Mouse (Mus musculus) lung, postnatal 0 days (tissue): Measurements from ENCODE around the gene Bcorl1. TPM values are rescaled to one million over a fixed set of nuclear protein-coding genes. Genes with fewer than 3 reads are reported as not detected.

ENCODE experiments used
- ATAC-seq: fragments of 200-750 bp; cut with Nextera tagmentation; 2 replicates; pipeline ENCODE4 v1.8.0; 2017; ENCODE audit warnings: moderate library complexity
- DNase-seq: peaks from one replicate; pipeline ENCODE4 v3.0.0-alpha.2; 2016; ENCODE audit warnings: low spot score
- H3K27ac ChIP-seq: fragments of 300-500 bp; sonication (generic); 2 replicates; pipeline ENCODE4 v1.5.1; 2014; ENCODE audit warnings: antibody characterized with exemption, mild to moderate bottlenecking, low read length, mixed read lengths
- H3K27me3 ChIP-seq: fragments of 300-500 bp; sonication (generic); replicated peaks from 2 replicates; pipeline ENCODE4 v1.6.1; 2014; ENCODE audit warnings: low read length, mixed read lengths; ENCODE audit not compliant: insufficient read depth
- H3K36me3 ChIP-seq: fragments of 300-500 bp; sonication (generic); 2 replicates; pipeline ENCODE4 v1.6.1; 2014; ENCODE audit warnings: low read length, mixed read lengths; ENCODE audit not compliant: insufficient read depth
- H3K4me1 ChIP-seq: fragments of 300-500 bp; sonication (generic); 2 replicates; pipeline ENCODE4 v1.6.1; 2014; ENCODE audit warnings: antibody characterized with exemption, low read depth, low read length, mixed read lengths; ENCODE audit not compliant: insufficient read depth
- H3K4me2 ChIP-seq: fragments of 300-500 bp; sonication (generic); replicated peaks from 2 replicates; pipeline ENCODE4 v1.6.1; 2014; ENCODE audit warnings: low read depth, mild to moderate bottlenecking, low read length, moderate library complexity, mixed read lengths
- H3K4me3 ChIP-seq: fragments of 300-500 bp; sonication (generic); 2 replicates; pipeline ENCODE4 v1.5.1; 2014; ENCODE audit warnings: low read depth, low read length
- H3K9ac ChIP-seq: fragments of 300-500 bp; sonication (generic); replicated peaks from 2 replicates; pipeline ENCODE4 v1.6.1; 2014; ENCODE audit warnings: low read depth, mild to moderate bottlenecking
- H3K9me3 ChIP-seq: fragments of 300-500 bp; sonication (generic); 2 replicates; pipeline ENCODE4 v1.6.1; 2016; ENCODE audit warnings: low read length, mixed read lengths
- CTCF ChIP-seq: IDR thresholded peaks from 2 replicates; pipeline ENCODE4 v1.5.1; 2016; ENCODE audit warnings: antibody characterized with exemption, mild to moderate bottlenecking
- EP300 ChIP-seq: IDR thresholded peaks from 2 replicates; pipeline ENCODE4 v1.6.1; 2016; ENCODE audit warnings: antibody characterized with exemption, mild to moderate bottlenecking, control low read depth
- WGBS: fragments of 180-500 bp; shearing (Covaris S2); extraction: QIAGEN DNeasy Blood & Tissue Kit; methylation state at CpG from one replicate; pipeline ENCODE4 v1.1.7; 2014; 5-methylcytosine and 5-hydroxymethylcytosine counted together
- polyA plus RNA-seq: library from polyadenylated mRNA; unstranded; fragments of >200 nt; fragmentation: Nextera tagmentation; extraction: Ambion mirVana; gene quantifications from 2 replicates; pipeline ENCODE4 v1.2.1, GENCODE M21; 2015

The Bcorl1 gene
- polyA plus RNA-seq, 1 experiment from 2014 or later = 3.1 TPM

- Histone ChIP-seq H3K36me3 (no peaks in the 10 kb centered on the region), H3K4me3 (peak overlapping the region; percentile 35; the same call in 1 of the 2 replicates), H3K9me3 (no peaks in the 10 kb centered on the region), H3K4me2 (peak overlapping the region; percentile 49), H3K27ac (no peak overlapping the region), H3K9ac (no peak overlapping the region), H3K27me3 (no peaks in the 10 kb centered on the region), H3K4me1 (no peaks in the 10 kb centered on the region)
- DNase-seq = no peak
- 19% methylated on average over 7 of the region's 7 CpGs for WGBS
- ATAC-seq = peak; percentile 14; the same call in 1 of the 2 replicates
- no peak for TF ChIP-seq CTCF
Observed at GRCm38 (mm10) chrX:48410388-48410776, 69.2 kb downstream of the Bcorl1 start.

GRCm38 (mm10) chrX:48412629-48413028, 71.5 kb downstream of the Bcorl1 start:
- no peak overlapping the region for H3K4me2 ChIP-seq
- no peaks in the 10 kb centered on the region for H3K27me3 ChIP-seq
- DNase-seq (no peak), ATAC-seq (no peak)
- H3K27ac ChIP-seq = no peak overlapping the region
- H3K4me1 ChIP-seq = no peaks in the 10 kb centered on the region
- TF ChIP-seq CTCF = no peak
- no peak for TF ChIP-seq EP300
- no peaks in the 10 kb centered on the region for H3K9me3 ChIP-seq
- H3K9ac ChIP-seq = no peak overlapping the region
- H3K36me3 ChIP-seq = no peaks in the 10 kb centered on the region
- no peak overlapping the region for H3K4me3 ChIP-seq
- WGBS = 68% methylated on average over 6 of the region's 6 CpGs

- Histone ChIP-seq H3K9ac (no peak overlapping the region), H3K4me1 (no peaks in the 10 kb centered on the region), H3K27ac (no peak overlapping the region), H3K4me2 (no peak overlapping the region), H3K36me3 (0 out of 2 replicates have a peak, but pooled peaks cover 3% of the 10 kb centered on the region), H3K27me3 (no peaks in the 10 kb centered on the region), H3K4me3 (no peak overlapping the region), H3K9me3 (no peaks in the 10 kb centered on the region)
- DNase-seq (no peak), ATAC-seq (no peak)
- 53% methylated on average over 5 of the region's 5 CpGs for WGBS
- TF ChIP-seq EP300 = no peak
Observed at GRCm38 (mm10) chrX:48414291-48414690, 73.1 kb downstream of the Bcorl1 start.

GRCm38 (mm10) chrX:48418417-48418816, 77.3 kb downstream of the Bcorl1 start:
- Histone ChIP-seq H3K4me3 (no peak overlapping the region), H3K9me3 (no peaks in the 10 kb centered on the region), H3K27ac (no peak overlapping the region), H3K4me1 (no peaks in the 10 kb centered on the region), H3K27me3 (no peaks in the 10 kb centered on the region), H3K4me2 (no peak overlapping the region), H3K9ac (no peak overlapping the region), H3K36me3 (0 out of 2 replicates have a peak, but pooled peaks cover 3% of the 10 kb centered on the region)
- no peak for ATAC-seq
- 65% methylated on average over 2 of the region's 2 CpGs for WGBS
- no peak for DNase-seq
- TF ChIP-seq EP300 (no peak), CTCF (no peak)

- no peak overlapping the region for H3K4me3 ChIP-seq
- TF ChIP-seq EP300 = no peak
- TF ChIP-seq CTCF = peak; percentile 88
- peak; percentile 59 for DNase-seq
Observed at GRCm38 (mm10) chrX:48422986-48423385, 81.8 kb downstream of the Bcorl1 start.

GRCm38 (mm10) chrX:48423671-48424070, 82.5 kb downstream of the Bcorl1 start:
- DNase-seq (peak; percentile 29), ATAC-seq (0 out of 2 replicates have a peak, but pooled peaks have one; percentile 13)

More at GRCm38 (mm10) chrX:48422986-48423385, 81.8 kb downstream of the Bcorl1 start:
- Histone ChIP-seq H3K9ac (no peak overlapping the region), H3K4me1 (no peaks in the 10 kb centered on the region), H3K4me2 (no peak overlapping the region), H3K9me3 (no peaks in the 10 kb centered on the region), H3K27ac (no peak overlapping the region), H3K36me3 (0 out of 2 replicates have a peak, but pooled peaks cover 3% of the 10 kb centered on the region), H3K27me3 (no peaks in the 10 kb centered on the region)
- ATAC-seq = no peak; the same call in 1 of the 2 replicates
- 31% methylated on average over 4 of the region's 4 CpGs for WGBS

GRCm38 (mm10) chrX:48424583-48424982, 83.4 kb downstream of the Bcorl1 start:
- 47% methylated on average over 3 of the region's 3 CpGs for WGBS
- no peaks in the 10 kb centered on the region for H3K9me3 ChIP-seq
- ATAC-seq (peak; percentile 70), DNase-seq (peak; percentile 45)
- peak overlapping the region; percentile 28 for H3K4me2 ChIP-seq
- no peaks in the 10 kb centered on the region for H3K36me3 ChIP-seq
- no peaks in the 10 kb centered on the region for H3K27me3 ChIP-seq
- peak; percentile 22; the same call in 1 of the 2 replicates for TF ChIP-seq CTCF
- TF ChIP-seq EP300 = no peak
- H3K9ac ChIP-seq = no peak overlapping the region
- H3K4me3 ChIP-seq = no peak overlapping the region
- no peaks in the 10 kb centered on the region for H3K4me1 ChIP-seq
- H3K27ac ChIP-seq = 0 out of 2 replicates have a peak overlapping the region, but pooled peaks have one; percentile 3

More at GRCm38 (mm10) chrX:48423671-48424070, 82.5 kb downstream of the Bcorl1 start:
- Histone ChIP-seq H3K9ac (no peak overlapping the region), H3K4me2 (no peak overlapping the region), H3K4me1 (no peaks in the 10 kb centered on the region), H3K4me3 (no peak overlapping the region), H3K9me3 (no peaks in the 10 kb centered on the region), H3K27me3 (no peaks in the 10 kb centered on the region), H3K36me3 (0 out of 2 replicates have a peak, but pooled peaks cover 3% of the 10 kb centered on the region), H3K27ac (no peak overlapping the region)
- 57% methylated on average over 1 of the region's 1 CpGs for WGBS
- no peak for TF ChIP-seq CTCF
- no peak for TF ChIP-seq EP300
